7 mouse cellular contexts compared by ENCODE assay signal in genomic region chr6:90368976-90369724, GRCm38 (mm10). TPM values are rescaled to one million over a fixed set of nuclear protein-coding genes. Genes with fewer than 3 reads are reported as not detected.
DNase-seq lines count a peak whose midpoint lies in the region; ATAC-seq lines count a peak whose summit lies in the region.

Zxdc (plus strand) TSS chr6:90369492.

- peak within 1 kb of the TSS; percentile 74 for H3K4me3 ChIP-seq in embryonic facial prominence, embryonic 12.5 days
- H3K4me3 ChIP-seq in limb, embryonic 11.5 days (ENCODE audit: low read depth, low read length) = peak within 1 kb of the TSS; percentile 83
- peak within 1 kb of the TSS; percentile 88 for H3K4me3 ChIP-seq in midbrain, embryonic 14.5 days (replicated peaks; ENCODE audit: low read depth, low read length)

- H3K36me3 ChIP-seq in embryonic facial prominence, embryonic 12.5 days = peaks cover 17% of the 10 kb centered on the region
- H3K36me3 ChIP-seq in limb, embryonic 11.5 days (ENCODE audit: control insufficient read depth, insufficient read depth, low read length) = peaks cover 2% of the 10 kb centered on the region
- peaks cover 19% of the 10 kb centered on the region for H3K36me3 ChIP-seq in midbrain, embryonic 14.5 days (ENCODE audit: control insufficient read depth, insufficient read depth, low read length)

- peak within 1 kb of the TSS; percentile 52; the same call in 1 of the 2 replicates for H3K27ac ChIP-seq in embryonic facial prominence, embryonic 12.5 days
- H3K27ac ChIP-seq in limb, embryonic 11.5 days (replicated peaks; ENCODE audit: low read depth, low read length) = no peak within 1 kb of the TSS
- peak within 1 kb of the TSS; percentile 85 for H3K27ac ChIP-seq in midbrain, embryonic 14.5 days (replicated peaks; ENCODE audit: low read depth, low read length)

- peak; percentile 97 for ATAC-seq in embryonic facial prominence, embryonic 12.5 days (ENCODE audit: insufficient number of reproducible peaks, insufficient read depth, low FRiP score, low TSS enrichment)
- peak; percentile 96 for ATAC-seq in limb, embryonic 11.5 days (ENCODE audit: insufficient number of reproducible peaks, low FRiP score, low TSS enrichment, low read depth)
- ATAC-seq in midbrain, embryonic 14.5 days (ENCODE audit: low FRiP score, low TSS enrichment) = peak; percentile 96

- no peaks in the 10 kb centered on the region for H3K9me3 ChIP-seq in embryonic facial prominence, embryonic 12.5 days
- H3K9me3 ChIP-seq in limb, embryonic 11.5 days (ENCODE audit: control insufficient read depth, low read length) = no peaks in the 10 kb centered on the region
- H3K9me3 ChIP-seq in midbrain, embryonic 14.5 days (ENCODE audit: control insufficient read depth, low read length) = no peaks in the 10 kb centered on the region

- peak within 1 kb of the TSS; percentile 92 for H3K4me2 ChIP-seq in embryonic facial prominence, embryonic 12.5 days (replicated peaks)
- peak within 1 kb of the TSS; percentile 100 for H3K4me2 ChIP-seq in limb, embryonic 11.5 days (ENCODE audit: low read depth, severe bottlenecking)
- H3K4me2 ChIP-seq in midbrain, embryonic 14.5 days (ENCODE audit: low read length) = peak within 1 kb of the TSS; percentile 74

- 5% methylated on average over 39 of the region's 41 CpGs for WGBS in embryonic facial prominence, embryonic 12.5 days
- 6% methylated on average over 39 of the region's 41 CpGs for WGBS in limb, embryonic 11.5 days
- WGBS in midbrain, embryonic 14.5 days = 6% methylated on average over 41 of the region's 41 CpGs

- no peaks in the 10 kb centered on the region for H3K27me3 ChIP-seq in embryonic facial prominence, embryonic 12.5 days
- no peaks in the 10 kb centered on the region for H3K27me3 ChIP-seq in limb, embryonic 11.5 days (ENCODE audit: control insufficient read depth, insufficient read depth, low read length)
- no peaks in the 10 kb centered on the region for H3K27me3 ChIP-seq in midbrain, embryonic 14.5 days (ENCODE audit: control insufficient read depth, insufficient read depth, low read length)

- H3K4me1 ChIP-seq in embryonic facial prominence, embryonic 12.5 days = peaks cover 19% of the 10 kb centered on the region
- peaks cover 12% of the 10 kb centered on the region; the same call in 1 of the 2 replicates for H3K4me1 ChIP-seq in limb, embryonic 11.5 days (ENCODE audit: control insufficient read depth, insufficient read depth, low read length)
- peaks cover 20% of the 10 kb centered on the region for H3K4me1 ChIP-seq in midbrain, embryonic 14.5 days (ENCODE audit: control insufficient read depth, insufficient read depth, low read length)

- H3K9ac ChIP-seq in embryonic facial prominence, embryonic 12.5 days = peak within 1 kb of the TSS; percentile 76
- H3K9ac ChIP-seq in limb, embryonic 11.5 days (ENCODE audit: low read length) = peak within 1 kb of the TSS; percentile 74
- H3K9ac ChIP-seq in midbrain, embryonic 14.5 days (replicated peaks; ENCODE audit: low read length) = peak within 1 kb of the TSS; percentile 86

- DNase-seq in adrenal gland, postnatal 25 days = peak; percentile 99
- DNase-seq in heart, adult 11 months = peak; percentile 100
- DNase-seq in kidney, adult 18-20 months = peak; percentile 100
- peak; percentile 97 for DNase-seq in limb, embryonic 11.5 days (ENCODE audit: low spot score)
- peak; percentile 99 for DNase-seq in midbrain, embryonic 14.5 days
- DNase-seq in spleen, adult 18-20 months = peak; percentile 97 to 98

RNA-seq across cellular contexts. Expression of gene Zxdc, which starts in this region (rescaled TPM):
- total RNA-seq in adrenal gland, postnatal 25 days (2021) = 23.0 and 24.6 TPM in 2 replicates
- 11.5 and 12.6 TPM in 2 replicates for polyA plus RNA-seq in embryonic facial prominence, embryonic 12.5 days (2016; fragmentation: Nextera tagmentation; extraction: Ambion mirVana)
- 7.6 and 8.1 TPM in 2 replicates for polyA plus RNA-seq in limb, embryonic 11.5 days (2014; fragmentation: Nextera tagmentation; extraction: Ambion mirVana)
- polyA plus RNA-seq in midbrain, embryonic 14.5 days (2014; fragmentation: Nextera tagmentation; extraction: Ambion mirVana) = 15.3 and 16.2 TPM in 2 replicates
